Mouse (Mus musculus) embryonic facial prominence, embryonic 15.5 days (tissue): ENCODE data around the gene Cxcl13. TPM values are rescaled to one million over a fixed set of nuclear protein-coding genes. Genes with fewer than 3 reads are reported as not detected.
A peak's percentile ranks its signal among the peaks of the same experiment; 100 is the strongest.
"Not testable (repeated sequence)": the region's sequence is repeated elsewhere in the genome, so short reads cannot be mapped to it uniquely, and the experiment has no call there.

ENCODE experiments used
- ATAC-seq: fragments of 200-750 bp; cut with Nextera tagmentation; 2 replicates; pipeline ENCODE4 v1.8.0; 2017; ENCODE audit warnings: low read depth, moderate TSS enrichment; ENCODE audit not compliant: insufficient number of reproducible peaks, low FRiP score, low TSS enrichment
- H3K27ac ChIP-seq: fragments of 300-500 bp; sonication (generic); replicated peaks from 2 replicates; pipeline ENCODE4 v1.5.1; 2015; ENCODE audit warnings: mild to moderate bottlenecking, inconsistent platforms
- H3K27me3 ChIP-seq: fragments of 300-500 bp; sonication (generic); 2 replicates; pipeline ENCODE4 v1.6.1; 2015; ENCODE audit warnings: inconsistent platforms
- H3K36me3 ChIP-seq: fragments of 300-500 bp; sonication (generic); 2 replicates; pipeline ENCODE4 v1.6.1; 2015; ENCODE audit warnings: mild to moderate bottlenecking, inconsistent platforms
- H3K4me1 ChIP-seq: fragments of 300-500 bp; sonication (generic); 2 replicates; pipeline ENCODE4 v1.6.1; 2015; ENCODE audit warnings: inconsistent platforms
- H3K4me2 ChIP-seq: fragments of 300-500 bp; sonication (generic); replicated peaks from 2 replicates; pipeline ENCODE4 v1.6.1; 2015; ENCODE audit warnings: mild to moderate bottlenecking, inconsistent platforms
- H3K4me3 ChIP-seq: fragments of 300-500 bp; sonication (generic); replicated peaks from 2 replicates; pipeline ENCODE4 v1.5.1; 2015; ENCODE audit warnings: mild to moderate bottlenecking, inconsistent platforms
- H3K9ac ChIP-seq: fragments of 300-500 bp; sonication (generic); 2 replicates; pipeline ENCODE4 v1.6.1; 2015; ENCODE audit warnings: inconsistent platforms
- H3K9me3 ChIP-seq: fragments of 300-500 bp; sonication (generic); replicated peaks from 2 replicates; pipeline ENCODE4 v1.6.1; 2016; ENCODE audit warnings: inconsistent platforms
- WGBS: fragments of 180-500 bp; shearing (Covaris S2); methylation state at CpG from one replicate; pipeline ENCODE4 v1.1.7; 2015; 5-methylcytosine and 5-hydroxymethylcytosine counted together
- polyA plus RNA-seq: library from polyadenylated mRNA; unstranded; fragments of >200 nt; fragmentation: Nextera tagmentation; extraction: Ambion mirVana; gene quantifications from 2 replicates; pipeline ENCODE4 v1.2.1, GENCODE M21; 2015

The Cxcl13 gene
- polyA plus RNA-seq, 1 experiment from 2014 or later = 4.9 TPM

DNA sequence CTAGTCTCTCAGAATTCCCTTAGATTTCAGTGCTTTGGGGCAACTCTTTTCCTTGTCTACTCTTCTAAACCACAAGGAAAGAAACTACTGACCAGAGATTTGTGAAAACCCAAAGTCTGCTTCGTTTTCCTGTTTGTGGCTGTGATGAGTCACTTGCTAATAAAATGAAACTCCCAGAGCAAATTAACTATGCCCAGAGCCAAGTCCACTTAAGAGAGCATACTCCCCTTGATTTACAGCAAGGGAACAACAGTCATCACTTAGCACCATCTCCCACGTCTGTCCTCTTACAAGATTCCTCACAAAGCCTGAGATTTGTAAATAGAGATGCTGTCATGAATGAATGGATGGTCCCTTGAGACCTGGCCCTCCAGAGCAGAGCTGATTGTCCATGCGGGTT is 11.6 kb upstream of the Cxcl13 start:
- Histone ChIP-seq H3K36me3 (no peaks in the 10 kb centered on the region), H3K9ac (no peak overlapping the region), H3K4me1 (no peaks in the 10 kb centered on the region), H3K4me3 (no peak overlapping the region), H3K9me3 (no peaks in the 10 kb centered on the region), H3K27ac (no peak overlapping the region), H3K27me3 (no peaks in the 10 kb centered on the region), H3K4me2 (no peak overlapping the region)
- WGBS = 38% methylated on average over 3 of the region's 3 CpGs
- no peak for ATAC-seq

DNA sequence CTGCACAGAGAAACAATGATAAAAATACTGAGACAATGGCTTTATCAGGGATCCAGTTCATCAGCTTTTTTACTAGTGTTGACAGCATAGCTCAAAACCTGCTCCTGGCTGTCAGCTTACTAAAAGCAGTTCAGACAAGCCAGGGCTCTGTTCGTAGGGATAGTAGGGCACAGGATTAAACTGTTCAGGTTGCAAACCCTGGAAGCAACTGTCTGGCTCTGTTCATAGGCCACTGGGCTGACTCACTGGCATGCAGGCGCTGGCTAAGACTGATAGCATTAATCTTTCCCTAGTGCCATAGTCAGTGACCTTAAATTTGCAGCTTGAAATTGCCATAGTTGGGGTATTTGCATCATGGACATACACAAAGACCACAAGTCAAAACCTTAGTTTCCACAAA is 10.4 kb upstream of the Cxcl13 start:
- Histone ChIP-seq H3K4me1 (no peaks in the 10 kb centered on the region), H3K4me3 (no peak overlapping the region), H3K9me3 (no peaks in the 10 kb centered on the region), H3K9ac (no peak overlapping the region), H3K27me3 (no peaks in the 10 kb centered on the region), H3K36me3 (no peaks in the 10 kb centered on the region), H3K4me2 (no peak overlapping the region), H3K27ac (no peak overlapping the region)
- 49% methylated on average over 2 of the region's 2 CpGs for WGBS
- ATAC-seq = no peak

DNA sequence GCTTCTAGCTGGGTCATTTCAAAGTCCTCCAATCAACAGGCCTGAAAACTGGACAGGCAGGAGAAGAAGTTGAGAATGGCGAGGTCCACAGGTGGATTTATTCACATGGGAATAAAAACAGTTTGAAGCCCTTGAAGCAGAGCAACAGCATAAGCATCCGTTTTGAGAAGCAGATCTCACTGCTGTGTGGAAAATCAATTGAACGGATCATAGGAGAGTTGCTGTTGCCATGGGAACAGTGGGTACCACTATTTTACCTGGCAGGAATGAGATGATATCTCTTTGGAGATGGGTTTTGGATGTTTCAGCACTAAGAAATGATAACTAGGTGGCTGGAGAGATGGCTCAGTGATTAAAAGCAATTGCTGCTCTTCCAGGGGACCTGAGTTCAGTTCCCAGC is 8.1 kb upstream of the Cxcl13 start:
- H3K9me3 ChIP-seq = no peaks in the 10 kb centered on the region
- H3K4me1 ChIP-seq = no peaks in the 10 kb centered on the region
- H3K4me2 ChIP-seq = no peak overlapping the region
- H3K27me3 ChIP-seq = no peaks in the 10 kb centered on the region
- no peak for ATAC-seq
- H3K4me3 ChIP-seq = no peak overlapping the region
- no peak overlapping the region for H3K9ac ChIP-seq
- no peaks in the 10 kb centered on the region for H3K36me3 ChIP-seq
- WGBS = 70% methylated on average over 3 of the region's 3 CpGs
- no peak overlapping the region for H3K27ac ChIP-seq

DNA sequence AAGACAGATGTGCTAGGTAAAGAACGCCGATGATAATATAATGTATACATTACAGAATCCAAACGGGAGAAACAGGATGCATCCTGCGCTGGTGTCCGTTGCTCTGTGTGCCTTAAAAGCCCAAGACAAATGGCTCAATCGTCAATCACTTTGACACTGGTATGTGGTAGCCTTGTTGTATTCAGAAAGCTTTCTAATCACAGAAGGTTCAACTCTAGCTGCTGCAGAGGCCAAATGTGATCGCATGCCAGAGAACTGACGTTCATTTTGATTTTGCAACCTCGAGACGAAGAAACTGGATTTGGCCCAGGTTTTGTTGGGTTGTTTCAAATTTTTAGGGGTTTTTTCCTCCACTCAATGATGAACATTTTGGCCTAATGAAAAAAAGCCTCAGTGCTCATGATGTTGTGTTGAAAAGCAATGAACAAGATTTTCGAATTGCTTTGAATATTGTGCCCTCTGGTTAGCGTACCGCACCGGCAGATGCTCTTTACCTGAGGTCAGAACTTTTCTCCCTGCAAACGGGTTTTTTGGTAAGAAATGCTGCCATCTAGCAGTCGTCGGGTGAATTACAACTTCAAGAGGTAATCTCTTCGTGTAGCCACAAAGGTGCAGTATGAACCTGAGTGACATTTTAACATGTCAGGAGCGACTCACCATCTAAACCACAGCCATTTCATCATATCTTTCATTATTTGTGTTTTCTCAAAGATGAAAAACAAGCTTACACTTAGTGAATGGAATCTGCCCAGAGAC is 6.6 kb upstream of the Cxcl13 start:
- H3K27me3 ChIP-seq = no peaks in the 10 kb centered on the region
- H3K9ac ChIP-seq = no peak overlapping the region
- no peaks in the 10 kb centered on the region for H3K4me1 ChIP-seq
- ATAC-seq = no peak
- no peak overlapping the region for H3K27ac ChIP-seq
- no peak overlapping the region for H3K4me3 ChIP-seq
- WGBS = 37% methylated on average over 19 of the region's 19 CpGs
- H3K36me3 ChIP-seq = no peaks in the 10 kb centered on the region
- no peak overlapping the region for H3K4me2 ChIP-seq
- H3K9me3 ChIP-seq = no peaks in the 10 kb centered on the region

DNA sequence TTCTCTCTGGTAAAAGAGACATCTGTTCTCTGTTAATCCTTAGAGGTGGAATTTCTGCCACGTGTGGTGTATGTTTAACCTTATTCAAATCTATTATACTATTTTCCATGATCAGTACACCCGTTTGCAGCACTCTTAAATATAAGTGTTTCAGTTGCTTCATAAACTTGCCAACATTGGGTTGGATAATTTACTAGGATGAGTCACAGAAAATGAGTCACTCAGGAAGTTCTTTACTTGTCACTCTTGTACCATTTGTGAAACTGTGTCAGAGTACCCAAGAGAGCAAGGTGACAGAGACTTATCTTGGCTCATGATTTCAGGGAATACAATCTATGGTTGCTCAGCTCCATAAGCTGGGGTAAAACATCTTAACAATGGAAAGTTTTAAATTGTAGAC is 8.2 kb downstream of the Cxcl13 start:
- Histone ChIP-seq H3K4me3 (no peak overlapping the region), H3K27ac (no peak overlapping the region), H3K36me3 (no peaks in the 10 kb centered on the region), H3K27me3 (no peaks in the 10 kb centered on the region), H3K4me1 (no peaks in the 10 kb centered on the region), H3K4me2 (no peak overlapping the region), H3K9ac (no peak overlapping the region), H3K9me3 (no peaks in the 10 kb centered on the region)
- 25% methylated on average over 2 of the region's 2 CpGs for WGBS
- no peak for ATAC-seq

DNA sequence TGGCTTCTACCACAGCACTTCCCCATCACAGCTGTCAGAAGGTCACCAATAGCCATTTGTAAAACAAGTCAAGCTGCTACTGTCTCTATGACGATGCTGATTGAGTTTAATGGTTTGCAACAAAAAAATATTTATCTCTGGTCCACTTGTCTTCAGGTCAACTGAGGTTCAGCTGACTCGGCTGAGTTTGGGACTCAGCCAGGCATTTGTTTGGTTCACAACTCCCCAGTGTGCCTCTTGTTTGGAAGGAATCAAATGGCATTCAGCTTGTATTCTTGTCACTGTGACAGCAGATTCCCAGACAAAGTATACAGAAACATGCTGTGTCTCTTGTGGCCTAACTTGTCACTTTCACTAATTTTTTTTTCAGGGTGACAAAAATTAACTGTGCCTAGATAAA is 9.9 kb downstream of the Cxcl13 start:
- ATAC-seq = no peak
- Histone ChIP-seq H3K27ac (no peak overlapping the region), H3K4me3 (no peak overlapping the region), H3K4me2 (no peak overlapping the region), H3K27me3 (no peaks in the 10 kb centered on the region), H3K4me1 (no peaks in the 10 kb centered on the region), H3K9me3 (no peaks in the 10 kb centered on the region), H3K9ac (no peak overlapping the region), H3K36me3 (no peaks in the 10 kb centered on the region)
- WGBS = 48% methylated on average over 2 of the region's 2 CpGs

DNA sequence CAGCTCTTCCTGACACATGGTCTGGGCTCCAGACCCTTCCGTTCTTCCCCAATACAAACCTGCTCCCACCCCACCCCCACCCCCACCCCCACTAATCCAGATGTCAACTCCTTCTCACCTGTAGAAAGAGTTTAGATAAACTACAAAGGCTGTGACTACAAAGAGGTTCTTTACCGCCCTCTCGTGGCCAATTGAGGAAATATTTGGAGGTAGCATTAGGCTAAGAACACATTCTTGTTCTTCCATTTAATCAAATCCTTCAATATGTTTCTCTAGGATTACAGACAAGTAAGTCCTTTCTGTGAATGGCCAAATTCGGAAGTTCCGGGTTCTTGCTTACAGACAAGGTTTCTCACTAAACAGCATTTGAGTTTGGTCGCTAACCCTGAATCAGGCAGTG is 14.1 kb downstream of the Cxcl13 start:
- Histone ChIP-seq H3K9ac (no peak overlapping the region), H3K36me3 (no peaks in the 10 kb centered on the region), H3K4me2 (no peak overlapping the region), H3K27me3 (no peaks in the 10 kb centered on the region), H3K9me3 (no peaks in the 10 kb centered on the region), H3K4me3 (no peak overlapping the region), H3K27ac (no peak overlapping the region), H3K4me1 (no peaks in the 10 kb centered on the region)
- 36% methylated on average over 6 of the region's 6 CpGs for WGBS
- no peak for ATAC-seq

DNA sequence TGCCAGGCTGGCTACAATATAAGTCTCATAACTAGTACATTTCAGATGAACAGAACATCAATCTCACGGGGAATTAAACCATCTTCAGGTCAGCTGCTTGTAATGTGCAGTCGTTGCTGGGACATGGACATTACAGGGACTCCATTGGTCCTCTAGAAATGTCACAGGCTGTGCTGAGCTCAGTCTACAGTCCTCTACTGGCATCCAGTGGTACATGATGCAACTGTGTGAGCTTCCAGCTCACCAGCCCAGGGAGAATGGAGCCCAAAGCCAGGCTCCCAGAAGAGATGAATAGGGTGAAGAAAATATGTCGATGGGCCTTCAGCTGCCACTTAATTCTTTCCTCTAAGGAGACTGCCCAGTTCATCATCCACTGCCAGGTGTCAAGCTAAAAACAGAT is 15.5 kb downstream of the Cxcl13 start:
- no peak overlapping the region for H3K9ac ChIP-seq
- H3K36me3 ChIP-seq = no peaks in the 10 kb centered on the region
- 71% methylated on average over 3 of the region's 3 CpGs for WGBS
- H3K4me3 ChIP-seq = no peak overlapping the region
- no peaks in the 10 kb centered on the region for H3K27me3 ChIP-seq
- H3K4me1 ChIP-seq = no peaks in the 10 kb centered on the region
- no peak overlapping the region for H3K4me2 ChIP-seq
- no peaks in the 10 kb centered on the region for H3K9me3 ChIP-seq
- no peak for ATAC-seq
- no peak overlapping the region for H3K27ac ChIP-seq

DNA sequence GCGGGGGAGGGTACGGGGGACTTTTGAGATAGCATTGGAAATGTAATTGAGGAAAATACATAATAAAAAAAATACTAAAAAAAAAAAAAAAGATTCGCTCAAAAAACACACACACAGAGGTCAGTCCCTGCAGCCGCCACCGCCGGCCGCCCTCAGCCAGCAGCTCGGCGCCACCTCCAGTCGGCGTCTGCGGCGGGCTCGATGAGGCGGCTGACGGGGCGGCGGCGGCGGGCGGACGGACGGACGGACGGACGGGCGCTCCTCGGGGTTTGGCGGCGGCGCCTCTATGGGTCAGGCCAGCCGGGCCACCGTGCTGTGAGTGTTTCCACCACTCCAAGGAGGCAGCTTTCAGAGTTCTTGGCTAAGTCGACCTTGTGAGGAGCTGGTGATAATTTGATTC is 17.1 kb downstream of the Cxcl13 start:
- H3K27ac ChIP-seq, H3K9ac ChIP-seq, H3K4me1 ChIP-seq, H3K36me3 ChIP-seq, H3K9me3 ChIP-seq, H3K27me3 ChIP-seq, ATAC-seq: not testable (repeated sequence)
- 33% methylated on average over 34 of the region's 34 CpGs for WGBS
- Histone ChIP-seq H3K4me3 (0 out of 2 replicates have a peak overlapping the region, but pooled peaks have one; percentile 10), H3K4me2 (peak overlapping the region; percentile 34)

DNA sequence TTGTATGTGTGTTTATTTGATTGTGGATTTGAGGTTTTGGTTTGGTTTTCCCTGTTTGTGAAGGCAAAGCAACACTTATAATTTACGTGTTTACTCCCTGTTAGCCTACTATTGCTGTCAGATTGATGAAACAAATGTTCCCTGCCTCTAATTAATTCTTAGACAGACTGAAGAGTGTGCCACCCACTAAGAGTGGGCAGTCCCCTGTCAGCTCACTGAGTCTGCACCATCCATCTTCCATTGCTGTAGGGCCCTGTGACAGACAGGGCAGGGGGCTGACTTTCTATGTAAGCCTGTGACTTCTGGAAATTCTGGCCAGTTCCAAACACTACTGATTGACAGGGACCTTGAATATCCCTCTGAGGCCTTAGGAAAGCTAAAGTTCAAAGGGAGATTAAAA is 19.5 kb downstream of the Cxcl13 start:
- H3K4me2 ChIP-seq = no peak overlapping the region
- H3K27me3 ChIP-seq = no peaks in the 10 kb centered on the region
- H3K9me3 ChIP-seq = no peaks in the 10 kb centered on the region
- ATAC-seq = no peak
- no peak overlapping the region for H3K4me3 ChIP-seq
- H3K27ac ChIP-seq = no peak overlapping the region
- no peak overlapping the region for H3K9ac ChIP-seq
- H3K36me3 ChIP-seq = no peaks in the 10 kb centered on the region
- WGBS = 50% methylated on average over 1 of the region's 1 CpGs
- no peaks in the 10 kb centered on the region for H3K4me1 ChIP-seq

DNA sequence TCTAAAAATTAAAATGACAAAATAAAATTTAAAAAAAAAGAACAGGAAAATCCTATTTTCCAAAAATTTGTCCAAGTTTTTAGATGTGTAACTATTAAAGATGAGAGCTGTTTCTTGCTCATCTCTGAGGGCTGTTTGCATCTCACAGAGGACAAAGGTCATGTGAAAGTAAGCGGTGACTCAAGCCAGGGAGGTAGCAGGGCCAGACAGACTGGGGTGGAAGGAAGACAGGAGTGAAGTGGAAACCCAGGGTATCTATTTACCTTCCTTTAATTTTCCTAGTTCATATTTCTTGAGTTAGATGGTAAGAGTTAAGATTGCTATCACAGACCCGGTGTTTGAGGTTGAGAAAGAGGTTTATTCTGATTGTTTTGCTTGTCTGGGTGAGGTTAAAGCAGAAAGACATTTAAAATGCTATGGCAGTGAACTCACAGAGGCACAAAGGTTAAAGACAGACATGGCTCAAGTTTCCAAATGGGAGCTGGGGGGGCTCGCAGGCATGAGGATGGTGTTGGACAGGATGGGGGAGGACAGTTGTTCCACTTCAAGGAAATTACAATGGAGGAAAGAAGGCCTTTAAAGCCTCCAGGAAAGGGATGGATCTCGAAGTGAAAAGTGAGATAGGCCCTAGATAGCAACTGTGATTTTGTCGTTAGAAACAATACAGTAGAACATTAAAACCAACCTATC is 27.2 kb downstream of the Cxcl13 start:
- no peaks in the 10 kb centered on the region for H3K36me3 ChIP-seq

More for the DNA sequence above, 27.2 kb downstream of the Cxcl13 start:
- Histone ChIP-seq H3K27me3 (no peaks in the 10 kb centered on the region), H3K4me2 (no peak overlapping the region), H3K27ac (no peak overlapping the region), H3K9me3 (no peaks in the 10 kb centered on the region), H3K4me1 (no peaks in the 10 kb centered on the region), H3K9ac (no peak overlapping the region), H3K4me3 (no peak overlapping the region)
- no peak for ATAC-seq
- WGBS = 29% methylated on average over 5 of the region's 5 CpGs
